Mouse (Mus musculus) heart, embryonic 11.5 days (tissue): ENCODE data around the gene Adcy7. TPM values are rescaled to one million over a fixed set of nuclear protein-coding genes. Genes with fewer than 3 reads are reported as not detected.

Source experiments
- ATAC-seq: fragments of 200-750 bp; cut with Nextera tagmentation; replicated peaks from 2 replicates; pipeline ENCODE4 v1.8.0; 2017; ENCODE audit warnings: moderate library complexity; ENCODE audit not compliant: insufficient number of reproducible peaks, low FRiP score, low TSS enrichment
- H3K27ac ChIP-seq: fragments of 300-500 bp; sonication (generic); 2 replicates; pipeline ENCODE4 v1.5.1; 2014; ENCODE audit warnings: mild to moderate bottlenecking, low read depth, low read length
- H3K27me3 ChIP-seq: fragments of 300-500 bp; sonication (generic); 2 replicates; pipeline ENCODE4 v1.6.1; 2014; ENCODE audit warnings: mild to moderate bottlenecking, low read length, mixed read lengths; ENCODE audit not compliant: control insufficient read depth, insufficient read depth
- H3K36me3 ChIP-seq: fragments of 300-500 bp; sonication (generic); 2 replicates; pipeline ENCODE4 v1.6.1; 2014; ENCODE audit warnings: mild to moderate bottlenecking, low read length, moderate library complexity, mixed read lengths; ENCODE audit not compliant: control insufficient read depth, insufficient read depth
- H3K4me1 ChIP-seq: fragments of 300-500 bp; sonication (generic); 2 replicates; pipeline ENCODE4 v1.6.1; 2014; ENCODE audit warnings: low read length; ENCODE audit not compliant: control insufficient read depth, insufficient read depth
- H3K4me2 ChIP-seq: fragments of 300-500 bp; sonication (generic); 2 replicates; pipeline ENCODE4 v1.6.1; 2014; ENCODE audit warnings: mild to moderate bottlenecking, moderate library complexity
- H3K4me3 ChIP-seq: fragments of 300-500 bp; sonication (generic); 2 replicates; pipeline ENCODE4 v1.5.1; 2014; ENCODE audit warnings: low read depth, low read length
- H3K9ac ChIP-seq: fragments of 300-500 bp; sonication (generic); 2 replicates; pipeline ENCODE4 v1.6.1; 2014; ENCODE audit warnings: mild to moderate bottlenecking, low read depth, low read length, moderate library complexity
- H3K9me3 ChIP-seq: fragments of 300-500 bp; sonication (generic); replicated peaks from 2 replicates; pipeline ENCODE4 v1.6.1; 2016; ENCODE audit warnings: low read length; ENCODE audit not compliant: control insufficient read depth
- WGBS: fragments of 180-500 bp; shearing (Covaris S2); extraction: QIAGEN DNeasy Blood & Tissue Kit; methylation state at CpG from one replicate; pipeline ENCODE4 v1.1.7; 2014; ENCODE audit not compliant: insufficient replicate concordance; 5-methylcytosine and 5-hydroxymethylcytosine counted together
- polyA plus RNA-seq: library from polyadenylated mRNA; unstranded; fragments of >200 nt; fragmentation: Nextera tagmentation; extraction: Ambion mirVana; gene quantifications from 2 replicates; pipeline ENCODE4 v1.2.1, GENCODE M21; 2014

Adcy7 gene
- polyA plus RNA-seq, 1 experiment from 2014 or later: 2.9 TPM

DNA sequence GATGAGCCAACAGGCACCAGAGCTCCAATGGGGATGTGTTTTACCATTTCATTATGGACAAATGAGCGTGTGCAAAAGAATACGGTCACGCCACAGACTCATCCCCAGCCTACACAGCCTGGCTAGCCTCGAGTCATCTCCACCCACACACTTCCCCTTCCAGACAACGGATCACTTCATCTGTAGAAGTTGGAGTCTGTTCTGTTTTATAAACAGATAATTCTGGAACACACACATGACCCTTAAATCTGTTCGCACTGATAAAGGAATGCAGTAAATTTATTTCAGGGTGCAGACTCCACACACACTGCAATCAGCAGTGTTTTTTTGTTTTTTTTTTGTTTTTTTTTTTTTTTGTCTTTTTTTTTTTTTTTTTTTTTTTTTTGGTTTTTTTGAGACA lies 7.5 kb downstream of the Adcy7 start:
- no peaks in the 10 kb centered on the region for H3K36me3 ChIP-seq
- no peak overlapping the region for H3K4me2 ChIP-seq
- no peaks in the 10 kb centered on the region for H3K9me3 ChIP-seq
- no peak overlapping the region for H3K9ac ChIP-seq
- 62% methylated on average over 6 of the region's 6 CpGs for WGBS
- H3K27me3 ChIP-seq: peaks cover 25% of the 10 kb centered on the region
- no peak overlapping the region for H3K4me3 ChIP-seq
- ATAC-seq: no peak
- no peak overlapping the region for H3K27ac ChIP-seq
- peaks cover 5% of the 10 kb centered on the region; the same call in 1 of the 2 replicates for H3K4me1 ChIP-seq

DNA sequence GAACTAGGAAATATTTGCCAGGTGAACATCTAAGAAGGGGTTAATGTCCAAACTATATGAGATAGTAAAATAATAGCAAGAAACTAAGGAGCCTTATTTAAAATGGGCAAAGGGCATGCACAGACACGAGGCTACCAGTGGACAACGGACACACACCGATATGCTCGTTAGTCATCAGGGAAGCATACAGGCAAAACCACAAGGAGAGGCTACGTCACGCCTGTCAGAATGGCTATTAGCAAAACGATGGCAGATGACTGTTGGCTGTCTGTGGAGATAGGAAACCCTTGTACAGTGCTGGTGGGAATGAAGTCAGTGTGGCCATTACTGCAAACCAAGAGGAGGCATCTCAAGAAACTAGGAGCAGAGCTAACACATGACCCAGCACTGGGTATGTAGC lies 8.7 kb downstream of the Adcy7 start:
- 84% methylated on average over 7 of the region's 7 CpGs for WGBS
- Histone ChIP-seq H3K27me3 (peaks cover 16% of the 10 kb centered on the region), H3K36me3 (no peaks in the 10 kb centered on the region), H3K4me2 (no peak overlapping the region), H3K27ac (no peak overlapping the region), H3K4me3 (no peak overlapping the region), H3K4me1 (peaks cover 5% of the 10 kb centered on the region; the same call in 1 of the 2 replicates), H3K9me3 (no peaks in the 10 kb centered on the region), H3K9ac (no peak overlapping the region)
- no peak for ATAC-seq

DNA sequence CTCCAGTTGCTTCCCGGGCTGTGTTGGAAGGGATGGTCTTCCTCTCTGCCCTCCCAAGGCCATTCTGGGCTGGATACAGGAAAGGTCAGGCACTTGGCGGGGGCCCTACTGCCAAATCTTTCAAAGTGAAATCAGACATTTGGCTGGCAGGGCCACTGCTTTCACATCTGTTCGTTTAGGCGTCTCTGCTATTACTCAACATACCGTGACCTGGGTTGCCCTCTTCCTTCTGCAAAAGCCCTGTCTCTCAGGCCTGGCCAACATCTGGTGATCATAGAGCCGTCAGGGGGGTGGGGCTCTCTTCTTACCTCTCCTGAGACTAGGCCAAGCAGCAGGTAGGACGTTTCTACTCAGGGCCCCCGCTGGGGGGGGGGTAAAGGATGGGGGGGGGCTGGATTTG lies 10.5 kb downstream of the Adcy7 start:
- Histone ChIP-seq H3K27me3 (peaks cover 6% of the 10 kb centered on the region; the same call in 1 of the 2 replicates), H3K4me3 (no peak overlapping the region), H3K4me1 (peaks cover 10% of the 10 kb centered on the region; the same call in 1 of the 2 replicates), H3K36me3 (no peaks in the 10 kb centered on the region), H3K9me3 (no peaks in the 10 kb centered on the region), H3K4me2 (no peak overlapping the region), H3K27ac (no peak overlapping the region), H3K9ac (no peak overlapping the region)
- 46% methylated on average over 8 of the region's 8 CpGs for WGBS
- no peak for ATAC-seq

DNA sequence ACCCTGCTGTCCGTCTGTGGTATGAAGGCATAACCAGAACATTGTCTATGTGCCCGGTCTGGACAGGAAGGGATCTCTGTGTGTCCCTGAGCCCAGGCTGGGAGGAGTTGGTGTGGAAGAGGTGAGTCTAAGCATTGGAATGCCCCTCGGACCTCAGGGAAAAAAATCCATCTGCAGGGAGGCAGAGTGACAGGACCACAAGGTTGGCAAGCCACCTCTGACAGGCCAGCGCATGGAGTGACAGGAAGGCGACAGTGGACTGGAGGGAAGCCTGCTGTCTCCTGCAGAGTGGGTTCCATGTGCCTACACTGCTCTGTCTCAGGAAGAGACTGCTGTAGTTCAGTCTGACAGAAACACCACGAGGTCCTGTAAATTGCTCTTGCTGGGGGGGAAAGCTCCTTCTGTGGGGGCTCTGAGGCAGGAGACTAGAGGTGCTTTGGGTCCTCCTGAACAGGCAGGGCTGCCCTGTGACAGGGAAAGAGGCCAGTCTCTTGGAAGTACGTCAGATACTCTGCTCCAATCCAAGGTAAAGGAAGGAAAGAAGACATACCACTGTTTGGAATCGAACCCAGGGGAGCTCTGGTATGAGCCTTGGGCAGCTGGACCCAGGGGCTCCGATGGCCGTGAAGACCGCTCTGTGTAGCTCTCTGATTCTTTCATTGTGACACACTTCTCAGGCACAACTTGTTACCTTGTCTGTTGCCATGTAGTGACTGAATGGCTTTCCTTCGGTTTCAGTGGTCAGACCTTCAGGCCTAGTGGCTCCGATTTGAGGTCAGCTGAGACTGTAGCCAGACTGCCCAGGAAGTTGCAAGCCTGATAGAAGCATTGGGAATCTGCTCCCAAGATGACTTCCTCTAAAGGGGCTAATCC lies 11.3 kb downstream of the Adcy7 start:
- 75% methylated on average over 13 of the region's 13 CpGs for WGBS
- H3K36me3 ChIP-seq: no peaks in the 10 kb centered on the region
- H3K4me1 ChIP-seq: peaks cover 15% of the 10 kb centered on the region
- peaks cover 7% of the 10 kb centered on the region; the same call in 1 of the 2 replicates for H3K27me3 ChIP-seq
- ATAC-seq: no peak
- H3K27ac ChIP-seq: no peak overlapping the region
- H3K9ac ChIP-seq: no peak overlapping the region
- H3K9me3 ChIP-seq: no peaks in the 10 kb centered on the region
- H3K4me2 ChIP-seq: no peak overlapping the region
- no peak overlapping the region for H3K4me3 ChIP-seq

DNA sequence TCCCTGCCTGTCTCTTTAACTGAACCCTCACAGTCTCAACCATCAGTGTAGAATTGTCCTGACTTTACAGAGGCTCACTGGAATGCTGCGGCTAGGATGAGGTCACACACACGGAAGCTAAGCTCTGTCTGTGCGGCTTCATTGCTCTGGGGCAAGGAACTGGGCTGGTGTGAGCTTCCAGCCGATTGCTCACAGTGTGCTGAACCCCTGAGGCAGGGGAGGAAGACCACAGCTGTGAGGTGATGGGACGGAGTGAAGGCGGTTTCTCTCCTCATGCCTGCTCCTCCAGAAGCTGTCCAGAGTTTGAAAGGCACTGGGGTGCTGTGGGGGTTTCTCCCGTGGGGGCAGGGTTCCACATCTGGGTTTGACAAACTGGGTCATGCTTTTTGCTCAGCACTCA lies 12.5 kb downstream of the Adcy7 start:
- Histone ChIP-seq H3K27me3 (peaks cover 3% of the 10 kb centered on the region; the same call in 1 of the 2 replicates), H3K4me3 (no peak overlapping the region), H3K9ac (no peak overlapping the region), H3K36me3 (no peaks in the 10 kb centered on the region), H3K9me3 (no peaks in the 10 kb centered on the region), H3K27ac (no peak overlapping the region), H3K4me2 (no peak overlapping the region), H3K4me1 (peaks cover 19% of the 10 kb centered on the region)
- no peak for ATAC-seq
- 51% methylated on average over 7 of the region's 7 CpGs for WGBS

DNA sequence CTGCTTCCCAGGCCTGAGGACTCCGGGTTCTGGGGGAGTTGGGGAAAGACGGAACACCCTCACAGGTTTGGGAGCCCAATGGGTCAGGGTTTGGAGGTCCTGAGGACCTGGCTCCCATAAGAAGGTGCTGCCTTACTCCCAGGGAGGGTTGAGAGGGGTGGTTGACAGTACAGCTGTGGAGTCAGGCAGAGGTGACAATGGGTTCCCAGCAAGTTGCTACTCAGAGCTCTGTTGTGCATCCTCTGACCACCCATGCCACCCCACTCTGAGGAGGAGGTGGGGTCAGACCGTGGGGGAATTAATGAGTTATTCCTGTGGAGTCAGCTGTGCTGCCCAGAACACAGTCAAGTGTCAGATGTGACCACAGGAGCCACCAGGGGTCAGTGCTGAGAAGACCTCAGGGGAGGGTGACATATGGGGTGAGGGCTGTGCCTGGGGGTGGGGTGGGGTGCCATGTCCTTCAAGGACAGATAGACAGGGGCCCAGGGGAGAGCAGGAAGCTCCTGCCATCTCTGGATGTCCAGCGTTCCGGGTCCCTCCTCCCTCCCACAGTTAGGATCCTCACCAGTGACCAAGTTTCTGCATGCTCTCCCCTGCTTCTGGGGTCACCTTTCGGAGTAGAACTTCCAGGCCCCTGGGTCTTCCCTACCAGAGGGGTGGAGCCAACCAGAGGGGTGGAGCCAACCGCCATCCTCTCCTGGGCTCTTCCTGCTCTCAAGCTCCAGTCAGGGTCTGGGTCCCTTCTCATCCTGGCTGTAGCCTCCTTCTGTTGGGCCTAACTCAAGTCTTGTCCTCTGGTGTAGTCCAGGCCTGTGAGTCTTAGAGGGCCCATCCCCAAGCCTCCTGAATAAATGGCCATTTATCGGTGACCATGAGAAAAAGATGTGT lies 13.5 kb downstream of the Adcy7 start:
- Histone ChIP-seq H3K27me3 (peaks cover 3% of the 10 kb centered on the region; the same call in 1 of the 2 replicates), H3K36me3 (no peaks in the 10 kb centered on the region), H3K4me1 (peaks cover 19% of the 10 kb centered on the region), H3K9ac (no peak overlapping the region), H3K4me3 (no peak overlapping the region), H3K27ac (no peak overlapping the region), H3K9me3 (no peaks in the 10 kb centered on the region), H3K4me2 (no peak overlapping the region)
- ATAC-seq: 0 out of 2 replicates have a peak, but pooled peaks have one; percentile 15
- WGBS: 79% methylated on average over 8 of the region's 8 CpGs

DNA sequence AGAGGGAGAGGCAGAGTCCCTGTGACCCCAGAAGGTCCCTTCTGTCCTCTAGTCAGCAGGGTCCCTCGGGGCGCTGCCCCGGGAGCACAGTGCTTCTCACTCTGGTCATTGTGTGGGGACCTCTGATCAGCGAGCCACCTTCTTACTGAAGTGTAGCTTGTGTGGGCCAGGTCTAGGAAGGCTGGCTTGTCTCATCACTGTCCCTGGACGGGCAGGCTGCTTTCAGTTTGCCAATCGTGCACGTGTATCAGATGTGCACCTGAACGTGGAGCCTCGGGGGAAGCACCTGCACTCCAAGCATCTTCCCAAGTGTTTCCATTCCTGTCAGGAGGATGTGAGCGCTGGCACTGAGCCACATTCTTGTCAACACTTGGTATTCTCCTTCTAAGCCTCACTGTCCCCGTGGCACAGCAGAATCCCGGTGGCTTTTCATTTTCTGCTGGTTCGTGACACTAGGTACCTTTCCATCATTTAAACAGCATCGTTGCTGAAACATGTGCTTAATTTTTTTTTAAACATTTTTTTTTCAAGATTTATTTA lies 14.3 kb downstream of the Adcy7 start:
- H3K9me3 ChIP-seq: no peaks in the 10 kb centered on the region
- H3K27ac ChIP-seq: no peak overlapping the region
- H3K36me3 ChIP-seq: no peaks in the 10 kb centered on the region
- no peak overlapping the region for H3K4me3 ChIP-seq
- no peak overlapping the region for H3K4me2 ChIP-seq
- no peak overlapping the region for H3K9ac ChIP-seq
- H3K4me1 ChIP-seq: peaks cover 19% of the 10 kb centered on the region
- H3K27me3 ChIP-seq: peaks cover 7% of the 10 kb centered on the region
- WGBS: 67% methylated on average over 14 of the region's 14 CpGs
- no peak for ATAC-seq

DNA sequence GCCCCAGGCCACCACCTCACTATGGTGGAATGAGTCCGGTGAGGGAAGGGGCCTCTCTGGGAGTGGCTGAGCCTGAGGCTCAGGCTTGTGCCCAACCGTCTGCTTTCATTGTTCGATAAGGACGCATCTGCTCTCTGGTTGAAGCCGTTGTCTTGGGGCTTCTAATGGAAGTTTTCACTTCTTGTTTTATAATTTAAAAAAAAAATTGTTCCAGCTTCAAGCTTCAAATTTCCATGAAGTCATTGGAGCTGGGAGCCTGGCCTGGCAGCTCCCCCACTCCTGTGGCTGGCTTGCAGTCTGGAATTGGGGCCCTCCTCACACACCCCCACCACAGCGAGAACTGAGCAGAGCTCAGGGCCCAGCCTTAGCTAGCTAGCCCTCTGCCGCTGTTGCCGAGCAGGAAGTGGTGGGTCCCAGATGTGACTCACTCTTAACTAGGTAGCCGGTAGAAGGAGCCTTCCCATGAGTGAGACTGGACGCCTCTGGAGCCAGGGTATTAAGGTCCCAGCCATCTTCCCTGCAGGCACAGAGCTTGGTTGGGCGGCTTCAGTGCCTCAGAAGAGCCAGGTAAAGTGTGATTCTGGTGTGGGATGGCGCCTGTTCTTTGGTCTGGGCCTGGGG lies 16.5 kb downstream of the Adcy7 start:
- H3K9ac ChIP-seq: no peak overlapping the region
- 0 out of 2 replicates have a peak overlapping the region, but pooled peaks have one; percentile 29 for H3K27ac ChIP-seq
- peaks cover 14% of the 10 kb centered on the region for H3K4me1 ChIP-seq
- H3K36me3 ChIP-seq: no peaks in the 10 kb centered on the region
- no peak overlapping the region for H3K4me3 ChIP-seq
- no peak for ATAC-seq
- no peaks in the 10 kb centered on the region for H3K9me3 ChIP-seq
- no peak overlapping the region for H3K4me2 ChIP-seq
- H3K27me3 ChIP-seq: peaks cover 7% of the 10 kb centered on the region
- WGBS: 54% methylated on average over 12 of the region's 12 CpGs
